Mouse (Mus musculus) spleen, postnatal 10 days (tissue): ENCODE results near the gene Rora.

Experiments
- DNase-seq, 2 experiments: peaks; one replicate each; pipeline ENCODE4 v3.0.0; 2021 to 2022; ENCODE audit warnings: low spot score in 2 of 2

Gene Rora

DNA sequence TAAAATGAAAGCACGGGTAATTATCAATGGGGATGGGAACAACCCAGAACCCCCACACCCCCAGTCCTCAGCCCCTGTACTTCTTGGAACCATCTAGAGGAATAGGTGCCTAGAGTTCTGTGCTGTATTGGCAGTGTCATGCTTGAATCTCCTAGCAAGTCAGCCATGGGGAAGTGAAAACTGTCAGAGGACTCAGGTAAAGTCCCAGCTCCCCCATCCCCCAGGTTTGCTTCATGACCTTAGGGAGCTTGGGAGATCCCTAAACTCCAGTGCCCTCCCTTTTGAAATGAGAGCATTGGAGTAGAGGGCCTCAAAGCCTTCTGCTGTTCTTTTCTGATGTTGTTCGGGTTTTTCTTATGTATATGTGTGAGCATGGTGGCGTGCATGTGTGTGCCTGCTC lies 294.6 kb downstream of the Rora start:
- no peak for DNase-seq

DNA sequence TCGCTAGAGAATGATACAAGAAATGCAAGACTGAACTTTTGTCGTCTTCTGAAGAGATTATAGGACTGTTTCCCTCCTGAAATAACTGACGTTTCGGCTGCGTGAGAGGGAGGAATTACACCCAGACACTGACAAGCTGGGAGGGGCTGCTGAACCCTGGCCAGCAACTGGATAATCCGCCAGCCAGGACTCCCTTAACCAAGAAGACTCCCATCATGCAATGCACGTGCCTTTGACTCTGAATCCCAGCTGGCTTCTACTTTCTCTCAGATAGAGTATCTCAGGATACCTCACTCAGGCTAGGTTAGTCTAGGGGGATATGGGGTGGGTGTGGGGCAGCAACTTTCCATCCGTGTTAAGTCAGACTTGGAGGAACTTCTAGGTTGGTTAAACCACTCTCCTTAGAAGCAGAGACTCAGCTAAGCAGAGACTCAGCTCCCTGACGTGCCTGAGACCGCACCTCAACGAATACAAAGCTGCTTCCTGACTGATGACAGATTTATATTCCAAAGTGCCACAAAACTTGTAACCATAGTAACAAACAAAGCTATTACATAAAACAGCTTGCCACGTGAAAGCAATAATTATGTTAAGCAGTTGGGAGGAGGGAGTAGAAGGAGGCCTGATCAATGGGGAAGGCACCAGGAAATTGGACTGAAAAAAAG lies 302.8 kb downstream of the Rora start:
- DNase-seq = no peak

DNA sequence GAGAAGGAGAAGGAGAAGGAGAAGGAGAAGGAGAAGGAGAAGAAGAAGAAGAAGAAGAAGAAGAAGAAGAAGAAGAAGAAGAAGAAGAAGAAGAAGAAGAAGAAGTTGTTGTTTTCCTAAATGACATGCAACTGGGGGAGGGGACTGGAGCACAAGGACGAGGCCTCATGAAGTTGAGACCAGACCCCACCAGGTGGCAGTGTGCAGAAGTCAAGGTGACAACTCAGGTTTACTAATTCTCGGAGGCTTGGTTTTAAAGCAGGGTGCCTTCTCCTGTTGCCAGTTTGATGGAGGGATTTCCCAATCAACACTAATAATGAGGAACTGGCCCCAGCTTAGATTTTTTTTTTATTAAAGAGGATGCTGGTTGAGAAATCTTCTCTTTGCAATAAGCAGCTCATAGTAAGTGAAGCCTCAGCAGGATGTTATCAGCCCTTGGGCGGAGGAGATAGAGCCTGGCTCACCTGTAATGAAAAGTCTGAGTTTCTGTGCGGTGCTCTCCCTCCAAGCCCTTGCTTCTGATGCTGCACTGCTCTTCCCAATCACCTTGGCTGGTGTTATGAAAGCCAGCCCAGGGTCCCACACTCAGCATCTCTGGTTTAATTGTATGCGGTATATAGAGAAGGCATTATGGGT lies 303.5 kb downstream of the Rora start:
- DNase-seq = peak in 1 of 2 experiments; percentile 68

DNA sequence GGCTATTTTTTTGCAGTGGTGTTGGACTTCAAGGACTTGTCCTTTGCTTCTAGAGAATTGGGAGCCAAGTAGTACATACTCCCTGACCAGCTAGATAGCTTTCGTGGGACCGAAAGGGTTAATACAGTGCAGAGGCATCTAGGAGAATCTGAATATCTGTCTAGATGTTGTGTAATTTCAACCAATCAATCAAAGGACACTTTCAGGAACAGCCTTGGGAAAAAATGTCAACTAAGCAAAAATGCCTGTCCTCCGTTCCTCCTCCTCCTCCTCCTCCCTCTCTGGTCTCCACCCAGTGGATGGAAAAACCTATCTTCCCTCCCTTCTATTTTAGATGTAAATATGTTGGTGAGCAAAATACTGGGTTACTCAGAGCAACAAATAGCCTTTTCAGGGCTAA lies 304.2 kb downstream of the Rora start:
- DNase-seq = no peak

DNA sequence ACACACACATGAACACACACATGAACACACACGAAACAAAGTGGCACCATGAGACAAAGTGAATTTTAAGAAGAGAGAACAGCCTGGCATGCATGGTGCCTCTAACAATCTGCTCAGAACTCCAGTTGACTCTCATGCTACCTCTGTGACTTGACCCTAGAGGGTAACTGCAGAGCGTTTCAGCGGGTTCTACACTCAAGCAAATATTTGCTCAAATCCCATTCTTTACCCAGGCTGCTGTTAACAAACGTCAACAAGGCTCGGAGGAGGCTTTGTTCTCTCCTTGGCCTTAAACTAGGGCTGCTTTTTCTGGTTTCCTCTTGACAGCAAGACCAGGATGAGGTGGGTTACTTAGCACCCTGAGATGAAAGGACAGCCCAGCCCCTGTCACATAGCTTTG lies 305.3 kb downstream of the Rora start:
- no peak for DNase-seq

DNA sequence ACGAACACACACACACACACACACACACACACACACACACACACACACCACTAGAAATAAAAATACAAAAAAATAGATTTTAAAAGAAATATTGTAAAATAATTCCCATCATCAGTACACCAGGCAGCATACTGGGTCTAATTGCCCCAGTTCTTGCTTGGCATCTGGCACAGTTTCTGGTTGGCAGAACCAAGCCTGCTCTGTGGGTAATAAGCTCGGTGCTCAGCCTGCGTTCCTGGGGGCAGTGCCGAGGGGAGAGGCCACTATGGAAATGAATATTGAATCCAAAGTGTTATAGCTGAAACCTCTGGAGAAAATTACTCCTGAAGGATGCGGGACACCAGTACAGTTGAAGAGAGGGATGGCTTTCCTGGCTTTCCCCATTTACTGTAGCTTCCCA lies 310.3 kb downstream of the Rora start:
- no peak for DNase-seq

DNA sequence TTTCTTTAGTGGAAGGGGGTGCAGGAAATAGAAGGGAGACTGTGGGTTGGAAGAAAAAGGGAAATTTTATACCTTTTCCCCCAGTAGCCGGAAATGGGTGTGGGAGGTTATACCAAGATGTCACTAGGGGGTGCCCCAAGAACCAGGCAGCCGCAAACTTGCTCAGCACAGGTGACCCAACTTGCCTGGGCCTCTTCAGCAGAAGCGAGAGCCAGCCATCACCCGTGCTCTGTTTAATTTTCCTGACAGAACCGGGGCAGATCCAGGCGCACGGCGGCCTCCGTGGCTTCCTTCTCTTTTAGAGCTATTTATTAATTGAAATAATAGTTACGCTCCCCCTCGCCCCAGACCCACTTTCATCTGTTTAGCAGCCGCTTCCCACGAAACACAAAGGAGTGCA lies 313.0 kb downstream of the Rora start:
- DNase-seq = peak in 1 of 2 experiments; percentile 27

DNA sequence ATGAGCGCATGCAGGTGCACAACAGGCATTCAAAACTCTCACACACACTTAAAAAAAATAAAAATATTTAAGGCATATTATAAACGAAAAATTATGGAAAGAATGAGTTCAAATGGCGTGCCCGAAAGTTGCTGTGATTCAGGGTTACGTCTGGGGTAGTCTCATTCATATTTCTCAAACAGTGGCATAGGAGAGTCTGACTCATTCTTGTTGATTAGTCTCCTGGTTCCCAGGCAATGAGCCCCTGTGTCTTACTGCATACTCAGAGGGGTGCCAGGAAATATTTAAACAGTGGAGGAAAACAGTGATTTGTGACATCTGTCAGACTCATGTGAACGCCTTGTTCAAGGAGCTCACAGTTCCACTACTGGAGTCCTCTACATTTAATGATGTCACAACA lies 316.5 kb downstream of the Rora start:
- DNase-seq = no peak

DNA sequence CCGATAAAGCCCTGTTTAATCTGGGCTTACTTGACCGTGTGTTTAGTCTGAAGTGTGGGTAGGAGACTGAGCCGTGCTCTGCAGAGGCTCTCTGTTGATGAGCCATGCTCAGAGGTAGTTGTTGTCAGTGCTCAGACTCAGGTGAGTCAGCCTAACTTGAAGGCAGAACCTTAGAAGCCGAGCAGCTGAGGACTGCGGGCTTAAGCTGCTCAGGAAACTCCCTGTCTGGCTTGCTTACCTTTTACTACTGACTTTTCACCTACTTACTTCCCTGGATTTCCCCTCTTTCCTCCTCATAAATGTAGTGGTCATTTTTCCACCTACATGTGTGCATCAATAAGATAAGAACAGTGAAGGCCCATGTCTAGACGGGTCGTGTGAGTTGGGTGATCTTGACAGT lies 318.7 kb downstream of the Rora start:
- DNase-seq = no peak

DNA sequence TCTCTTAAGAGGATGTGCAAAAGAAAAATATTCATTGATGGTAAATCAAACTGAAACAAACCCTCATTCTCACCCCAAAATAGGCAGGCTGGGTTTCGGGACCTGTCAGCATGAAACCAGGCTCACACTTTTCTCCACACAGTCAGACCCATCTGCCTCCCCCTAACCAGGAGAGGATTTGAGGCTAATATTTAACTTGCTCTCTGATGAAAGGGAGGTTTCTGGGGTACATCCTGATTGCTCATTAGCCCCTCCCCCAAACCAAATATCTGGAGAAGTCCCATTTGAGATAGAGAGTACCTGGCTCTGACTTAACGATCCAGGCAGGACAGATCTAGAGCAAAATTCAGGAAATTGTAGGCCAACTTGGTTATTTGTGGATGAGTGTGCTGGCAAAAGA lies 320.9 kb downstream of the Rora start:
- DNase-seq = no peak

DNA sequence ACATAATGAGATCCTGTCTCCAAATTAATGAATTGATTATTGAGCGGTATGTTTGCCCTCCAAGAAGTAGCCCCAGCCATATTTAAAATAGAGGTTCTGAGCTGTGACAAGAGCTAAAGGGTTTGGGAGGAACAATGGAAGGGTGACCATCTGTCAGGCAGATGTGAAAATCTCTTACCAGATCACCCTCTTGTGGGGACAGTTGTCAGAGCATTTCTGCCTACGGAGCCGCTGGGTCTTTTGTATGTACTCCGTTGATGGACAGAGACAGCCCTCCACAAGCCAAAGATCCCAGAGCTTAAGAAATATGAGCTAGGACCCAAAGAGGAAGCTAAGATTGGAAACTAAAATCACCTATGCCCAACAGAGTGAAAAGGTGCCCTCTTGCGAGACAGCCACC lies 322.6 kb downstream of the Rora start:
- no peak for DNase-seq

DNA sequence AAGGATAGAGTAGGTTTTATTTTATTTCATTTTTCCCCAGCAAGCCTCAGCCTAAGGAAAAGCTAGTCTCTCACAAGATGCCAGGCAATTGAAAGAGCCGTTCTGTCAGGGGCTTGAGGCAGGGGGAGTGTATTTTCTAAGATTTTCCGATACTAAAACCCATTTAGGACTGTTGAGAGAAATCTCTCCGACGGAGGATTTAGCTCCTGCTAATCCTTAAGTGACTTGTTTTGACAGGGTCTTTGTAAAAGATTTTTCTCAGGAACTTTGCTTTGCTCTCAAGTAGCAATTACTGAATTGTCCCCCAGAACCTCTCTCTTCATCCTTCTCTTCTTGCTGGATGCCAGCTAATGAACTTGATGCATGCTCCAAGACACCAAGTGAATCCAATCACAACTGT lies 323.3 kb downstream of the Rora start:
- DNase-seq = no peak

DNA sequence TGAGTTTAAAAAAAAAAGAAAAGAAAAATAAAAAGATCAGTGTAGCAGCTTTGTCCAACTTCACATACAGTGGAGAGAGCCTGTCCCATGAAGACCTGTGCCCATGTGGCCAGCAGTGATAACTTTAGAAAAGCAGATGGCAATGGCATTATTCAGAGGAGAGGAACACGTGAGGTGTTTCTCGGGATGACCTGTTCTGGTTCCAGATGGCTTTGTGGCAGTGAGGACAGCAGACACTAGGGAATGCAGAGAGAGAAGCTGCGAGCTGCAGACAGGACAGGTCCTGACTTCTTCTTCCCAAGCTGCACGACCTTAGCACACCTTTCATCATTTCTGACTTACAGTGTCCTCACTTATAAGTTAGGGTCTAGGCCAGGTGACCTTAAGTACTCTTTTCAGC lies 325.1 kb downstream of the Rora start:
- no peak for DNase-seq

DNA sequence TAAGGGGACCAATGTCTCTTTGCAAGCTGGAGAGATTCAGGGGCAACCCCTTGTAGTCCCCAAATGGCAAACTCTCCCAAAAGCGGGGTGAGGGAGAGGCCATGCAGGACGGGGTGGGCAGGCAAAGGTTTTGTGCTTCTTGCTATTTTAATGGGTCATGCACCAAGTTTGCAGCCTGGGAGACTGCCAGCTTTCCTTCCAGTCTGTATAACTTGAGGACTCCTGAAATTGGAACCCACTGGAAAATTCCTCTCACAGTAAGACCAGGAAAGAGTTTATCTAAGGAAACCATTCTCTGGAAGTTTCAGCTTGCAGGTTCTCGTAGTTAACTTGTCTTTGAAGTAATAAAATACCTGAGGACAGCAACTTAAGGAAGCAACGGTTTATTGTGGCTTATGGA lies 326.5 kb downstream of the Rora start:
- no peak for DNase-seq

DNA sequence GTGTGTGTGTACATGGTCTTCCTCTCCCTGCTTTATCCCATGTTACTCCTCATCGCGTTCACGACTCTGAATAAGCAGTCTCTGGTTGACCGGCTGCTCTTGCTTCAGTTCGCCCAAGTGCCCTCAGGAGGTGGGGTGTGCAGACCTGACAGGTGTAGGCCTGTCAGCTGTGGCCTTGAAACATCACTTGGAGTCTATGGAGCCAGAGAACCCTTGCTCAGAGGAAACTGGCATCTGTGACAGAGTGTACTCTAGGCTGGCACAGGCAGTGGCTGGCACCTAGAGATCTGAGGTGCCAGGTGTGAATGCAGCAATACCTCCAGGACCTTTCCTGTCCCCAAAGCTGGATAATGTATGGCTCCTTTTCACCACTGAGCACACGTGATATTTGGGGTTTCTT lies 331.5 kb downstream of the Rora start:
- no peak for DNase-seq

DNA sequence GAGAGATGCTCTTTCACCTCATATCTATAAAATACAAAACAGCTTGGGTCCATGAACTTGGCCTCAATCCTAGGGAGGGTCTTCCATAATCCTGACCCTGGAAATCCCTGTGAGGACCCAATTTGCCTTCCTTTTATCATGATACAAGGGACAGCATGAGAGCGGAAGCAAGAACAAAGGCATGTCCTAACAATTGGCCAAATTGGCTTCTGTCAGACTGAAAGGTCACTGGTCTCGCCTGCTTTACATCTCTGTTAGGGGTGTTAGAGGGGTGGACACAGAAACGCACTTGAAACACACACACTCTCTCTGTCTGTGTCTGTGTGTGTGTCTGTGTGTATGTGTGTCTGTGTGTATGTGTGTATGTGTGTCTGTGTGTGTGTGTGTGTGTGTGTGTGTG lies 332.2 kb downstream of the Rora start:
- DNase-seq = no peak

DNA sequence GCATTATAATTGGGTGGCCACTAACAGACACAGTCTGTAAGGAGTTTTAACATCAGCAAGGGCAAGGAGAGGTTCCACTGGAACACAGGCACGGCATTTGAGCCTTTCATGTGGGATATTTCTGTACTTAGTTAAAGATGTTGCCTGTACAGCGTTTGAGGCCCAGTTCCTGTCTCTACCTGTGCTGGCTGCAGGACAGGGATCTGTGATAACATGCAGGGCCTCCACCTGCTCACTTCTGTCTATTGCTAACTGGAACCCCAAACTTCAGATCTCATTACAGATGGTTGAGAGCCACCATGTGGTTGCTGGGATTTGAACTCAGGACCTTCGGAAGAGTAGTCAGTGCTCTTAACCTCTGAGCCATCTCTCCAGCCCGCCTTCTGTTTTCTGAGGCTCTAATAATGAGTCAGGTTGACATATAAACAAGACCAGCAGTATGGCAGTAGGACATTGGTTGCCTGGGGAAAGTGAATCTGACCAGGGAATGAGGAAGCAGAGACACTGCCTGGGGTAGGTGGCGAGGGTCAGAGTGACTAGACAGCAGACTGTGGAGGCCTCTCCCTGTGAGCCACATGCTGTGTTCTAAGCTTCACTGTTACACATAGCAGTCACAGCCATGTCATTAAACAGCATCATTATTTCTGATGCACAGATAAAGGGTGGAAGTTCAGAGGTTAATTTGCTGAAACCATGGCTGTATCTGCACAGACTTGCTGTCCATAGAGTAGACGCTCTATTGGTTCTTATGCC lies 333.9 kb downstream of the Rora start:
- no peak for DNase-seq

DNA sequence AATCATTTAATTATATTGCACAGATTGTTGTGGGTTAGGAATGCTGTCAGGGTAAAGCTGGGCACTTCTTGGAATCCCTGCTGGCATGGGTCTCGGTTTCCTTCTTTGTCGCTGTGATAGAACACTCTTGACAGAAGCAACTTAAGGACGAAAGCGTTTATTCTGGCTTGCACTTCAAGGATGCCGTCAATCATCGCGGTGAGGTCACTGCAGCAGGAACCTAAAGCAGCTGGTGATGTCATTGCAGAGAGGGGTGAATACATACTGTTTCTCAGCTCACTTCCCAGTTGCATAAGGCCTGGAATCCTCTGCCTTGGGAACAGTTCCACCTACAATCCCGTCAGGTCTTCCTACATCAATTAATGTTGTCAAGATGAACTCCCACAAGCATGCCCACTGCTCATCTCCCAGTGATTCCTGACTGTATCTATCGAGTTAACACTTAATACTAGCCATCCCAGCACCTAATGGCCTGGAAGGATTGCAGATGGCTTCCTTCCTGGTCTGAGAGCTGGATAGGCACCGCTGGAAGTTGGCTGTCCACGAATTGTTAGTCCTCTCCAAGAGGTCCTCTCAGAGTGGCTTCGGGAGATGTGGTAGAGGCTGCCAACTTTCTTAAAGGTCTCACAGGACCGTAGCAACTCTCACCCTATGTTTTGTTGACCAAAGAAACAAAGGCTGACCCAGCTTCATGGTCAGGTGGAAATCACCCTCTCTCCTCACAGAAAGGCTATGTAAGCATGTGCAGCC lies 334.8 kb downstream of the Rora start:
- DNase-seq = no peak

DNA sequence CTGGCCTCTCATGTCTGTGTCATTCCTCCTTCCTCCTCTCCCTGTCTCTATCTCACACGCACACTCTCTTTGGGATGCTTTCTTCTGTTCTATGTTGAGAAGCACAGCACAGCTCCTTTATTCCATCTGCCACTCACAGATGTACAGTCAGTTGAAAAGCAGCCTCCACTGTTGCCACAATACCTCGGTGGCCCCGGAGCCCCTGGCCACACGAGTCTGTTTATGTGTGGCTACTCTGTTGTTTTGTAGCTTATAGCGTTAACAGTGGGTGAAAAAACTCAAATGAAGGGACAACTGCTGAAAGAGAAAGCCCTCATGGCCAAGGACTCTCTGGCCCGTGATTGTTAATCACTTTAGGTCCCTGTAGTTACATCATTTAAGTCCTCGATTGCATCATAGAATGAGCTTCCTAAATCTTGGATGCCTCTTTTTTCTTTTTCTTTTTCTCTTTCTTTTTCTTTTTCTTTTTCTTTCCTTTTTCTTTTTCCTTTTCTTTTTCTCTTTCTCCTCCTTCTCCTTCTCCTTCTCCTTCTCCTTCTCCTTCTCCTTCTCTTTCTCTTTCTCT lies 336.4 kb downstream of the Rora start:
- no peak for DNase-seq

DNA sequence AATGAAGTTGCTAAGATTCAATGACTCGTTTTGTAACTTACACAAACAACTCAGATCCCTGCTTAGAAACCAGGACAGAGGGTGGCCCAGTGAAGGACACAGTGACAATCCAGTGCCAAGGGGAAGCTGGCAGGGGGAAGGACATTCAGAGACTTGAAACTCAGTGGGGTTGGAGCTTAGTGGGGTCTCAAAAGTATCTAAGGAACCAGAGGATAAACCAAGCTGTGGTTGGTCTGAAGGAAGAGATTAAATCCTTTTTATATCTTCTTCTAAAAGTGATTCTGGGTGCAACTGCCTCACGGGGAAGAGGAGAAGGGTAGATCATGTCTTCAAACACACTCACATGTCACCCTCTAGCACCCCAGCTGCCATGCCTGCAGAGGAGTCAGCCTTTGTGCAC lies 340.3 kb downstream of the Rora start:
- DNase-seq = no peak

DNA sequence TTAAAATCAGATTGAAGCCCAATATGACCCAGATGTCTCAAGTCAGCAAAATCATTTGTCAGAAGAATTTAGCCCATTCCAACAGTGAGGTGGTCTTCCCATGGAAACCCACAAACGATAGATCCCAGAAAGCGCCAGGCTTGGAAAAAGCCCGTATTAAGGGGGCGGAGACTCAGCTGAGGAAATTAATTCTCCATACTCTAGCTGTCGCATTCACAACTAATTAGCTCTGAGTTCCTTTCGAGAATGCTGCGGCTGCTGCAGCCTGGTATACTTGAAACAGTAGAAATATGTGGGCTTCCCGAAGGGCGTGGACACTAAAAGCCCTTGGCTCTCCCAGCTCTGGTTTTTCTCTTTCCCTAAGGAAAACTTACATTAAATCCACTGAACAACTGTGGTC lies 345.4 kb downstream of the Rora start:
- no peak for DNase-seq

DNA sequence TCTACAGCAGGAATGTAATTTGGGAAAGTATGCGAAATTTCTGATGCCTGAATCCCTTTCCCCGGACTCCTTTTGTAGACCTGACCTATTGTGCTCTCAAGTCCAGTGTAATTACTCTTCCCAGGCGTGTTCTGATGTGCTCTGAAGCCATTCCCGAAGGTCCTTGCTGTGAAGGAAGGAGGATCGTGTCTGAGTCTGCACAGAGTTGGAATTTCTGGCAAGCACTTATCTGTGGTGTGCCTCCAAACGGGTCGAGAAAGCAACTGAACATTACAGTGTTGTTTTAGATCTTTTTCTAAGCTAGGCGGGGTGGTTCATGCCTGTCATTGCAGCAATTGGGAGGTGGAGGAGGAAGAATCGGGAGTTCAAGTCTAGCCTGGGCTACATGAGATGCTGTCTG lies 350.9 kb downstream of the Rora start:
- no peak for DNase-seq
